Mouse (Mus musculus) heart, adult 2 months (tissue): ENCODE data around the gene Kat2a. TPM values are rescaled to one million over a fixed set of nuclear protein-coding genes. Genes with fewer than 3 reads are reported as not detected.

Experiments
- DNase-seq, 2 experiments: peaks; one replicate each; pipeline ENCODE4 v3.0.0; 2021
- H3K27ac ChIP-seq: fragments of 200-600 bp; 2 replicates; pipeline ENCODE4 v1.8.1; 2022
- H3K27me3 ChIP-seq: fragments of 200-500 bp; 2 replicates; pipeline ENCODE4 v1.6.1; 2012; ENCODE audit warnings: mild to moderate bottlenecking, low read length, inconsistent platforms, mixed read lengths; ENCODE audit not compliant: control insufficient read depth, insufficient read depth
- H3K36me3 ChIP-seq: fragments of 200-500 bp; 2 replicates; pipeline ENCODE4 v1.6.1; 2012; ENCODE audit warnings: low read length, inconsistent platforms; ENCODE audit not compliant: control insufficient read depth, insufficient read depth
- H3K4me1 ChIP-seq: fragments of 200-500 bp; 2 replicates; pipeline ENCODE4 v1.6.1; 2011; ENCODE audit warnings: low read length; ENCODE audit not compliant: control insufficient read depth, insufficient read depth
- H3K4me3 ChIP-seq: fragments of 200-600 bp; 2 replicates; pipeline ENCODE4 v1.8.1; 2022
- H3K79me2 ChIP-seq: fragments of 200-500 bp; replicated peaks from 2 replicates; pipeline ENCODE4 v1.6.1; 2012; ENCODE audit warnings: mild to moderate bottlenecking, inconsistent platforms, low read length, moderate library complexity, mixed read lengths; ENCODE audit not compliant: control insufficient read depth, insufficient read depth
- H3K9ac ChIP-seq: fragments of 200-500 bp; 2 replicates; pipeline ENCODE4 v1.6.1; 2012; ENCODE audit warnings: low read depth, mild to moderate bottlenecking, control low read depth, inconsistent platforms, low read length, mixed read lengths
- CTCF ChIP-seq: fragments of 200-600 bp; IDR thresholded peaks from 2 replicates; pipeline ENCODE4 v1.8.1; 2022; ENCODE audit warnings: antibody characterized with exemption, mild to moderate bottlenecking, moderate library complexity
- EP300 ChIP-seq: fragments of 200-500 bp; IDR thresholded peaks from 2 replicates; pipeline ENCODE4 v1.6.1; 2011; ENCODE audit warnings: low read depth, low read length, control low read depth; ENCODE audit not compliant: insufficient read depth
- POLR2A ChIP-seq: fragments of 200-500 bp; IDR thresholded peaks from 2 replicates; pipeline ENCODE4 v1.6.1; 2011; ENCODE audit warnings: mild to moderate bottlenecking, low read depth, low read length, control low read depth; ENCODE audit not compliant: insufficient read depth
- WGBS: fragments of 180-500 bp; shearing (Covaris S2); methylation state at CpG from one replicate; pipeline ENCODE4 v1.1.7; 2018; 5-methylcytosine and 5-hydroxymethylcytosine counted together
- intact Hi-C: fragments of 180-260 bp; cut with DNase I; formaldehyde crosslinking; loops from one replicate; pipeline ENCODE4 v1.15.1; 2025
- polyA plus RNA-seq: library from polyadenylated mRNA; depleted of rRNA; stranded (reverse); fragments of >200 nt; gene quantifications from 2 replicates; pipeline ENCODE4 v1.2.3, GENCODE M21; 2012
- total RNA-seq, 2 experiments: library from RNA; stranded (reverse); gene quantifications; 2 replicates each; pipeline ENCODE4 v1.2.3; 2021

Kat2a gene
- total and polyA plus RNA-seq, 3 experiments, result 13.1 to 18.9 (median 14.0) TPM

GRCm38 (mm10) chr11:100730477-100731205 is 18.4 kb upstream of the Kat2a start:
- Histone ChIP-seq H3K9ac (no peak overlapping the region), H3K4me3 (no peak overlapping the region), H3K36me3 (no peaks in the 10 kb centered on the region; the same call in none of the 2 replicates), H3K27me3 (no peaks in the 10 kb centered on the region), H3K4me1 (peaks cover 23% of the 10 kb centered on the region), H3K79me2 (peaks cover 7% of the 10 kb centered on the region), H3K27ac (peak overlapping the region; percentile 73)
- no peak for DNase-seq
- intact Hi-C loops, result no loop called here
- 51% methylated on average over 6 of the region's 6 CpGs for WGBS
- no peak for TF ChIP-seq POLR2A
- TF ChIP-seq CTCF, result no peak
- no peak for TF ChIP-seq EP300

DNA sequence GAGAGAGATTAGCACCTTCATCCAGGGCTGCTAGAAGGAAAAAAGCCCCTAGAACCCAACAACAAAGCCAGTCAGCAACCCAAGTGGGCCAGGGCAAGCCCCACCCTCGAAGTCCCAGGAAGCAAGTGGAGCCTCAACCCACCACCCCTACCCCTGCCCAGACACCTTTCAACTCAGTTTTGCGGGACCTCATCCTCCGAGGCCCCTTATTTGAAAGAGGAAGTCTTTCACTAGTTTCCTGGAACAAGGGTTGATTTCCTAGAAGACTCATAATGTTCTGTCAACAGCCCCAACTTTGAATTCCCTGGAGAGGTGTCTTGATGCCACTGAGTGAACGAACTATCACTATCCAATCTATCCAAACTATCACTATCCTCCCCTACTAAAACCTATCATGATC is 17.7 kb upstream of the Kat2a start:
- Histone ChIP-seq H3K4me1 (peaks cover 28% of the 10 kb centered on the region), H3K4me3 (no peak overlapping the region), H3K36me3 (peaks cover 5% of the 10 kb centered on the region), H3K79me2 (peaks cover 7% of the 10 kb centered on the region), H3K27me3 (no peaks in the 10 kb centered on the region), H3K9ac (no peak overlapping the region), H3K27ac (peak overlapping the region; percentile 73)
- intact Hi-C loops, result loop anchor here (10.0 kb wide), 1 partner anchor 335 kb away; no protein-coding TSS in a partner anchor
- DNase-seq, result no peak
- no peak for TF ChIP-seq CTCF
- TF ChIP-seq POLR2A, result no peak
- TF ChIP-seq EP300, result no peak
- 50% methylated on average over 4 of the region's 4 CpGs for WGBS

DNA sequence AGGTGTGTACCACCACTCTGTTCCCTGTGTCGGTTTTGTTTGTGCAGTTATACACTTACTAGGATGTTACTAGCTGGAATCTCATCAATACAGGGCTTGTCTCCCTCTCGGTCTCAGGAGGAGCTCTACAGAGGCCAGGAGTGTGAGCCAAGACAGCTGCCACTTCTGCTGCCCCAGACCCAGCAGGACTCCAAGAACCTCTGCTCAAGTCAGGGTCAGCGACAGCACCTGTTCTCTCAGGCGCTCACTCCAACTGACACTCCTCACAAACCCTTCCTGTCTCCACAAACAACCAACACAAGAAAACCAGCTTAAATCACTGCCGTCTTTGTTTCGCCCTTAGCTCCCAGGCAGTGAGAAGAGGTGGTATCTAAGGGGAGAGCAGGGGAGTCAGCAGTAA is 16.3 kb upstream of the Kat2a start:
- no peak overlapping the region; the same call in 1 of the 2 replicates for H3K27ac ChIP-seq
- peaks cover 34% of the 10 kb centered on the region for H3K4me1 ChIP-seq
- no peaks in the 10 kb centered on the region for H3K27me3 ChIP-seq
- no peak overlapping the region for H3K4me3 ChIP-seq
- no peak overlapping the region for H3K9ac ChIP-seq
- no peak for DNase-seq
- WGBS, result 67% methylated on average over 6 of the region's 6 CpGs
- intact Hi-C loops, result loop anchor here (10.0 kb wide), 1 partner anchor 336 kb away; no protein-coding TSS in a partner anchor
- peaks cover 10% of the 10 kb centered on the region for H3K36me3 ChIP-seq
- TF ChIP-seq CTCF (no peak), EP300 (no peak), POLR2A (no peak)
- H3K79me2 ChIP-seq, result peaks cover 6% of the 10 kb centered on the region

DNA sequence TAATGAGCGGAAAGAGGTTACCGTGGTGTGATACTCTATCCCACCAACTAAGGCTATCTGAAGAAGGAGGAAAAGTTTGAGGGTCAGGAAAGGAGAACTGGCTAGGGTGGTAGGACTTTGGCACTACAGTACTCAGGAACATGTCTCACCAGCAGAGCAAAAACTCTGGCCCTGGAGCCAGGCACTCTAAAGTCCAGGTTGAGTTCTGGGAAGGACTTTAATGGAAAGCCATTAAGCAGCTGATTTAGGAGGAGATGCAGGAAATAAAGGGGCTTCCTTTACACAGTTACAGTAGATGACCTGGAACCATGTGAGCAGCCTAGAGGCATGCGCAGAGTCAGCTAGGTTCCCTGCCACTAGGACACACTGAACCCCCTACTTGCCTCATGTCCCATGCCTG is 14.9 kb upstream of the Kat2a start:
- intact Hi-C loops, result loop anchor here (10.0 kb wide), 1 partner anchor 338 kb away; no protein-coding TSS in a partner anchor
- Histone ChIP-seq H3K4me3 (no peak overlapping the region), H3K9ac (no peak overlapping the region), H3K27ac (peak overlapping the region; percentile 10; the same call in 1 of the 2 replicates), H3K36me3 (peaks cover 21% of the 10 kb centered on the region), H3K79me2 (peaks cover 9% of the 10 kb centered on the region), H3K4me1 (peaks cover 38% of the 10 kb centered on the region), H3K27me3 (no peaks in the 10 kb centered on the region)
- 73% methylated on average over 3 of the region's 3 CpGs for WGBS
- TF ChIP-seq POLR2A (no peak), CTCF (no peak), EP300 (no peak)
- no peak for DNase-seq

GRCm38 (mm10) chr11:100724919-100725512 is 12.8 kb upstream of the Kat2a start:
- Histone ChIP-seq H3K27me3 (no peaks in the 10 kb centered on the region), H3K4me3 (no peak overlapping the region), H3K36me3 (peaks cover 34% of the 10 kb centered on the region), H3K79me2 (peaks cover 6% of the 10 kb centered on the region), H3K4me1 (peaks cover 47% of the 10 kb centered on the region), H3K9ac (peak overlapping the region; percentile 32; the same call in 1 of the 2 replicates), H3K27ac (peak overlapping the region; percentile 91)
- WGBS, result 21% methylated on average over 5 of the region's 5 CpGs
- intact Hi-C loops, result loop anchor here (10.0 kb wide), 1 partner anchor 340 kb away; no protein-coding TSS in a partner anchor
- peak; percentile 49 to 62 for DNase-seq
- TF ChIP-seq POLR2A, result no peak
- TF ChIP-seq EP300, result peak; percentile 62; the same call in 1 of the 2 replicates
- no peak for TF ChIP-seq CTCF
